Mouse (Mus musculus): ENCODE results near the gene Rlbp1.

DNA sequence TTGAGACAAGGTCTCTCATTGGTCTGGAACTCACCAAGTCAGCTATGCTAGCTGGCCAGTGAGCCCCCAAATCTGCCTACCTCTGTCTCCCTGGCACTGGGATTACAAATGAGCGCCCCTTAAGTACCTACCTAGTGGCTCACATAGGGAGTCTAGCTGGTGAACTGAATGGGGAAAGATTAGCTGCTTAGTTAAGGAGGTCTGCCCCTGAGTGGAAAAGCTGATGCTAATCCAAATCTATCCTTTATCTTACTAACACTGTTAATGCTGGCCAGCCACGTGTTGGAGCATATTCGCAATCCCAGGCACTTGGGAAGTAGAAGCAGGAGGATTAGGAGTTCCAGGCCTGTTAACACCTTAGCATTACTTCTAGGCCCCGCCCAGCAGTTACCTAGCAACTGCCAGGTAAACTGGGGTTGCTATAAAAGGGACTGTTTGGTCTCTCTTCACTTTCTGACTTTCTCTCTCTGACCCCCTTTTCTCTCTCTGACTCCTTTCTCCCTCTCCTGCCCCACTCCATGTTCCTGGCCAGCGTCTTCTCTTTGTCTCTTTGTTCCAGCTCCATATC is 3.4 kb upstream of the Rlbp1 start:
- TF ChIP-seq CTCF (IDR thresholded peaks at IDR 0.05) (no peak), EP300 (IDR thresholded peaks at IDR 0.05) (no peak)
